Mouse (Mus musculus) liver, embryonic 15.5 days (tissue): ENCODE measurements around the gene Tlx3. TPM values are rescaled to one million over a fixed set of nuclear protein-coding genes. Genes with fewer than 3 reads are reported as not detected.

Experiments
- polyA plus RNA-seq: library from polyadenylated mRNA; unstranded; fragments of >200 nt; fragmentation: Nextera tagmentation; extraction: Ambion mirVana; gene quantifications from 2 replicates; pipeline ENCODE4 v1.2.1, GENCODE M21; 2015

The Tlx3 gene
- polyA plus RNA-seq, 1 experiment from 2014 or later, result not detected

Other genes with a start within 250 kb of the Tlx3 start
- 0.17 and 0.23 TPM in 2 replicates for gene Fgf18, start 56.2 kb downstream of the Tlx3 start, polyA plus RNA-seq
- 345 and 399 TPM in 2 replicates for gene Npm1, start 40.4 kb downstream of the Tlx3 start, polyA plus RNA-seq
- gene Gm12117, start 73.1 kb upstream of the Tlx3 start, polyA plus RNA-seq, result not detected in 2 replicates